Mouse (Mus musculus): Measurements from ENCODE around the gene Myrfl. TPM values are rescaled to one million over a fixed set of nuclear protein-coding genes. Genes with fewer than 3 reads are reported as not detected.

Myrfl gene
- total RNA-seq, 2 experiments from 2014 or later = 0.17 to 0.37 TPM

Other genes with a start within 250 kb of the Myrfl start
- 10 to 100 TPM; 37.1 to 53.9 TPM for gene Rab3ip, start 53.9 kb upstream of the Myrfl start, total RNA-seq (2021)
- not detected for gene Gm10271, start 75.7 kb upstream of the Myrfl start, total RNA-seq (2021)
- gene Best3, start 89.4 kb upstream of the Myrfl start, total RNA-seq (2021) = under 1 TPM; 0.56 to 0.81 TPM
- not detected for gene Lrrc10, start 148.4 kb upstream of the Myrfl start, total RNA-seq (2021)
- gene Cct2, start 166.9 kb upstream of the Myrfl start, total RNA-seq (2021) = 100 to 1,000 TPM; 264 to 274 TPM